8 mouse cellular contexts compared by ENCODE assay signal in the genomic region with DNA sequence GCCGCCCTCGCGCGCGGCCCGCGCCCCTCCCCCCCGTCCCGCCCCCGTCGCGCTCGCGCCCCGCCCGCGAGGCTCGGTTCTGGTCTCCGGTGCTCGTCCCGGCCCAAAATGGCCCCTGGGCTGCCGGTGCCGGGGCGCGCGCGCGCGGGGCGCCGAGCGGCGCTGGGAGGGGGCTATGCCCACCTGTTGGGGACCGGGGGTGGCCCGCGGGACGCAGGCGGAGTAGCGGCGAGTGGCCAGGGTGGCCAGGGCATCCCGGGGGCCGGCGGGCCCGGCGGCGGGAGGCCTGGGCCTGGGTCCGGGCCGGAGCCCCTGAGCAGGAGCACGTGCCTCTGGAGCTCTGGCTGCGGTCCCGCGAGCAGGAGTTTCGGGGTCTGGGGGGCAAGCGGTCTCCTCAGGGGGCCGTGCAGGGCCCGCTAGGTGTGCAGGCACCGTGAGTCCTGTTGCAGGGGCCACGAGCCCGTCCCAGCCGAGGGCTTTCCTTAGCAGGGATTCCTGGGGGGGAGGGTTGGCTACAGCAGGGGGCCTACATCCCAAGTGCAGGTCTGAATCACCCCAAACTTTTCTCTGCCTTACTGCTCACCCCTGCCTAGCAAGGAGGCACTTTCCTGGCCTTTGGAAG. TPM values are rescaled to one million over a fixed set of nuclear protein-coding genes. Genes with fewer than 3 reads are reported as not detected.
DNase-seq lines count a peak whose midpoint lies in the region; ATAC-seq and TF ChIP-seq lines count a peak whose summit lies in the region.

No protein-coding gene starts in this region.

- H3K27ac ChIP-seq in cortical plate, adult 2 months (ENCODE audit: insufficient read depth, low read length), result peak overlapping the region; percentile 41; the same call in 1 of the 2 replicates
- peak overlapping the region; percentile 99 for H3K27ac ChIP-seq in hindbrain, embryonic 10.5 days
- H3K27ac ChIP-seq in liver, embryonic 13.5 days, result peak overlapping the region; percentile 82

- no peaks in the 10 kb centered on the region for H3K9me3 ChIP-seq in hindbrain, embryonic 10.5 days
- H3K9me3 ChIP-seq in liver, embryonic 13.5 days (replicated peaks), result no peaks in the 10 kb centered on the region

- TF ChIP-seq CTCF in cortical plate, adult 2 months (IDR thresholded peaks at IDR 0.05; ENCODE audit: extremely low read depth, insufficient read depth, low read length), result no peak

- under 1% methylated on average over 60 of the region's 60 CpGs for WGBS in hindbrain, embryonic 10.5 days
- WGBS in liver, embryonic 13.5 days (ENCODE audit: insufficient replicate concordance), result under 1% methylated on average over 42 of the region's 60 CpGs

- peaks cover 12% of the 10 kb centered on the region for H3K4me1 ChIP-seq in cortical plate, adult 2 months (ENCODE audit: control insufficient read depth, insufficient read depth, low read length)
- peaks cover 55% of the 10 kb centered on the region for H3K4me1 ChIP-seq in hindbrain, embryonic 10.5 days (replicated peaks)
- peaks cover 61% of the 10 kb centered on the region for H3K4me1 ChIP-seq in liver, embryonic 13.5 days (replicated peaks)

- H3K36me3 ChIP-seq in hindbrain, embryonic 10.5 days, result peaks cover 28% of the 10 kb centered on the region
- peaks cover 8% of the 10 kb centered on the region; the same call in 1 of the 2 replicates for H3K36me3 ChIP-seq in liver, embryonic 13.5 days

- TF ChIP-seq POLR2A in cortical plate, adult 2 months (IDR thresholded peaks at IDR 0.05; ENCODE audit: extremely low read depth, insufficient read depth, low read length), result no peak

- peak; percentile 18; the same call in 1 of the 2 replicates for ATAC-seq in liver, embryonic 13.5 days (ENCODE audit: low read depth)

- peak overlapping the region; percentile 92 for H3K9ac ChIP-seq in liver, embryonic 13.5 days

- DNase-seq in gastrocnemius, postnatal 10 days, result peak; percentile 50
- DNase-seq in gastrocnemius, postnatal 25 days, result no peak
- peak; percentile 64 for DNase-seq in CD4-positive, CD25-positive, alpha-beta regulatory T cell, adult 2 months (ENCODE audit: low read depth, low spot score)
- peak; percentile 49 for DNase-seq in hindbrain, embryonic 10.5 days (ENCODE audit: low spot score)
- peak; percentile 14 for DNase-seq in liver, embryonic 13.5 days
- peak; percentile 46 for DNase-seq in retina, postnatal 1 day
- no peak for DNase-seq in left cerebral cortex, adult 11 months (ENCODE audit: low spot score)

- H3K4me2 ChIP-seq in liver, embryonic 13.5 days, result peak overlapping the region; percentile 85

- H3K4me3 ChIP-seq in cortical plate, adult 2 months (ENCODE audit: insufficient read depth, low read length), result peak overlapping the region; percentile 93
- H3K4me3 ChIP-seq in hindbrain, embryonic 10.5 days, result peak overlapping the region; percentile 99
- H3K4me3 ChIP-seq in liver, embryonic 13.5 days (replicated peaks), result peak overlapping the region; percentile 80

- no peaks in the 10 kb centered on the region for H3K27me3 ChIP-seq in hindbrain, embryonic 10.5 days (ENCODE audit: insufficient read depth, poor library complexity, severe bottlenecking)
- H3K27me3 ChIP-seq in liver, embryonic 13.5 days, result peaks cover 12% of the 10 kb centered on the region; the same call in 1 of the 2 replicates

RNA-seq across cellular contexts. Expression of a gene that starts 0.6 kb away (rescaled TPM):
- total RNA-seq in gastrocnemius, postnatal 10 days (2021), result 10 to 100 TPM; 46.0 to 52.0 TPM
- total RNA-seq in gastrocnemius, postnatal 25 days (2021), result 10 to 100 TPM; 29.3 to 34.4 TPM
- polyA plus RNA-seq in cortical plate, adult 2 months (2012; rRNA removed), result 68.4 and 68.7 TPM in 2 replicates
- polyA plus RNA-seq in hindbrain, embryonic 10.5 days (2016; fragmentation: Nextera tagmentation; extraction: Ambion mirVana), result 18.5 and 20.6 TPM in 2 replicates
- 4.8 and 6.1 TPM in 2 replicates for polyA plus RNA-seq in liver, embryonic 13.5 days (2015; fragmentation: Nextera tagmentation; extraction: Ambion mirVana)

RNA-seq across cellular contexts. Expression of a gene that starts 24.3 kb away (rescaled TPM):
- total RNA-seq in gastrocnemius, postnatal 10 days (2021), result under 1 TPM in 1 of 2 experiments, not detected in 1; 0.20 TPM
- not detected for total RNA-seq in gastrocnemius, postnatal 25 days (2021)
- 0.21 TPM in 1 of 2 replicates, not detected in the other for polyA plus RNA-seq in cortical plate, adult 2 months (2012; rRNA removed)
- 0.12 TPM in 1 of 2 replicates, not detected in the other for polyA plus RNA-seq in hindbrain, embryonic 10.5 days (2016; fragmentation: Nextera tagmentation; extraction: Ambion mirVana)
- not detected in 2 replicates for polyA plus RNA-seq in liver, embryonic 13.5 days (2015; fragmentation: Nextera tagmentation; extraction: Ambion mirVana)

RNA-seq across cellular contexts. Expression of a gene that starts 41.4 kb away (rescaled TPM):
- 100 to 1,000 TPM in 1 of 2 experiments, 10 to 100 TPM in 1; 94.0 to 102 TPM for total RNA-seq in gastrocnemius, postnatal 10 days (2021)
- total RNA-seq in gastrocnemius, postnatal 25 days (2021), result 10 to 100 TPM; 39.5 to 52.5 TPM
- 263 and 281 TPM in 2 replicates for polyA plus RNA-seq in cortical plate, adult 2 months (2012; rRNA removed)
- polyA plus RNA-seq in hindbrain, embryonic 10.5 days (2016; fragmentation: Nextera tagmentation; extraction: Ambion mirVana), result 195 and 260 TPM in 2 replicates
- 47.9 and 50.4 TPM in 2 replicates for polyA plus RNA-seq in liver, embryonic 13.5 days (2015; fragmentation: Nextera tagmentation; extraction: Ambion mirVana)

RNA-seq across cellular contexts. Expression of a gene that starts 47.5 kb away (rescaled TPM):
- 100 to 1,000 TPM; 143 to 189 TPM for total RNA-seq in gastrocnemius, postnatal 10 days (2021)
- 100 to 1,000 TPM in 1 of 2 experiments, 10 to 100 TPM in 1; 90.0 to 150 TPM for total RNA-seq in gastrocnemius, postnatal 25 days (2021)
- polyA plus RNA-seq in cortical plate, adult 2 months (2012; rRNA removed), result 67.6 and 70.7 TPM in 2 replicates
- 84.9 and 97.7 TPM in 2 replicates for polyA plus RNA-seq in hindbrain, embryonic 10.5 days (2016; fragmentation: Nextera tagmentation; extraction: Ambion mirVana)
- polyA plus RNA-seq in liver, embryonic 13.5 days (2015; fragmentation: Nextera tagmentation; extraction: Ambion mirVana), result 84.5 and 94.1 TPM in 2 replicates

RNA-seq across cellular contexts. Expression of a gene that starts 57.6 kb away (rescaled TPM):
- total RNA-seq in gastrocnemius, postnatal 10 days (2021), result 1 to 10 TPM; 2.0 to 2.5 TPM
- under 1 TPM; 0.46 to 0.54 TPM for total RNA-seq in gastrocnemius, postnatal 25 days (2021)
- 1.0 and 2.0 TPM in 2 replicates for polyA plus RNA-seq in cortical plate, adult 2 months (2012; rRNA removed)
- polyA plus RNA-seq in hindbrain, embryonic 10.5 days (2016; fragmentation: Nextera tagmentation; extraction: Ambion mirVana), result 59.5 and 66.4 TPM in 2 replicates
- polyA plus RNA-seq in liver, embryonic 13.5 days (2015; fragmentation: Nextera tagmentation; extraction: Ambion mirVana), result 12.0 and 12.9 TPM in 2 replicates

Comparison
In these comparisons a context has a peak if more than half of its experiments do, and no peak if none do; other contexts are left out.
1. DNase-seq: peak in gastrocnemius, postnatal 10 days (single experiment), CD4-positive, CD25-positive, alpha-beta regulatory T cell, adult 2 months (single experiment), hindbrain, embryonic 10.5 days (single experiment), liver, embryonic 13.5 days (single experiment) and retina, postnatal 1 day (single experiment); none in gastrocnemius, postnatal 25 days (single experiment) and left cerebral cortex, adult 11 months (single experiment).
2. H3K27ac ChIP-seq: peak in every context shown above with its lines; median percentile 99 in hindbrain, embryonic 10.5 days; 82 in liver, embryonic 13.5 days; 41 in cortical plate, adult 2 months.
3. Peak in every context shown above with its lines, with median percentiles within 50 percentile points of each other: H3K4me3 ChIP-seq.